Mouse (Mus musculus): Measurements from ENCODE around the gene Nat8f1. TPM values are rescaled to one million over a fixed set of nuclear protein-coding genes. Genes with fewer than 3 reads are reported as not detected.
"Not testable (repeated sequence)": the region's sequence is repeated elsewhere in the genome, so short reads cannot be mapped to it uniquely, and the experiment has no call there.

The Nat8f1 gene
- polyA plus RNA-seq, 1 experiment from 2014 or later = 128 TPM

- Histone ChIP-seq H3K36me3 (ENCODE audit: insufficient read depth, low read length) (no peaks in the 10 kb centered on the region), H3K27me3 (ENCODE audit: insufficient read depth, low read length) (no peaks in the 10 kb centered on the region), H3K4me1 (ENCODE audit: insufficient read depth, low read length) (peaks cover 2% of the 10 kb centered on the region; the same call in 1 of the 2 replicates), H3K27ac (ENCODE audit: low read length) (no peak overlapping the region), H3K9me3 (ENCODE audit: low read length) (no peaks in the 10 kb centered on the region), H3K4me3 (ENCODE audit: low read length) (no peak overlapping the region), H3K4me2 (replicated peaks; ENCODE audit: low read depth, low read length) (no peak overlapping the region), H3K9ac (replicated peaks; ENCODE audit: low read length) (no peak overlapping the region)
- 97% methylated on average over 1 of the region's 1 CpGs for WGBS
- ATAC-seq (ENCODE audit: low FRiP score, low TSS enrichment) = no peak
These were observed 5.8 kb downstream of the Nat8f1 start for GRCm38 (mm10) chr6:85909704-85910103.

GRCm38 (mm10) chr6:85908341-85908740 lies 7.1 kb downstream of the Nat8f1 start:
- 67% methylated on average over 3 of the region's 3 CpGs for WGBS
- Histone ChIP-seq H3K9me3 (ENCODE audit: low read length) (no peaks in the 10 kb centered on the region), H3K4me3 (ENCODE audit: low read length) (no peak overlapping the region), H3K27ac (ENCODE audit: low read length) (no peak overlapping the region), H3K27me3 (ENCODE audit: insufficient read depth, low read length) (no peaks in the 10 kb centered on the region), H3K4me2 (replicated peaks; ENCODE audit: low read depth, low read length) (no peak overlapping the region), H3K36me3 (ENCODE audit: insufficient read depth, low read length) (no peaks in the 10 kb centered on the region), H3K4me1 (ENCODE audit: insufficient read depth, low read length) (no peaks in the 10 kb centered on the region), H3K9ac (replicated peaks; ENCODE audit: low read length) (no peak overlapping the region)
- no peak for ATAC-seq (ENCODE audit: low FRiP score, low TSS enrichment)

DNA sequence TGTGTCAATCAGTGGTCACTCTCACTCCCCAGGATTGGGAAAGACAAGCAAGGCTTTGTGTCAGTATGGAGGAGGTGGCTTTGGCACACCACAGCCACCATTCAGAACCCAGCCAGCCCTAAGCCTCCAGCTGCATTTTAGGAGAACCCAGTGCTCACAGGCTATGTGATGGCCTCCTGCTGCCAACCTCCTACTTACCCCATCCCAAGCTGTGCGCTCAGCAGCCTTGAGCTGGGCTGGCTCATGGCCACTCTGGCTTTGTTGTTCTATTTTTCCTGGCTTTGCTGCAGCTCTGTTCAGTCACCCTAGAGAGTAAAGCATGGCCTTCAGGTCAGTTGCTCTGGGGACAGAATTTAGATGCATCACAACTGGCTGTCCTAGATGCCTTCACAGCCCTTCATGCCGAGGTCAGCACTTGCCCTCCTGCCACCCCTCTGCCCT lies 8.6 kb downstream of the Nat8f1 start:
- H3K27me3 ChIP-seq (ENCODE audit: insufficient read depth, low read length); H3K4me3 ChIP-seq (ENCODE audit: low read length); ATAC-seq (ENCODE audit: low FRiP score, low TSS enrichment); H3K36me3 ChIP-seq (ENCODE audit: insufficient read depth, low read length); H3K9ac ChIP-seq (replicated peaks; ENCODE audit: low read length); H3K27ac ChIP-seq (ENCODE audit: low read length); H3K4me2 ChIP-seq (replicated peaks; ENCODE audit: low read depth, low read length); H3K4me1 ChIP-seq (ENCODE audit: insufficient read depth, low read length); H3K9me3 ChIP-seq (ENCODE audit: low read length): not testable (repeated sequence)
- 72% methylated on average over 2 of the region's 2 CpGs for WGBS

DNA sequence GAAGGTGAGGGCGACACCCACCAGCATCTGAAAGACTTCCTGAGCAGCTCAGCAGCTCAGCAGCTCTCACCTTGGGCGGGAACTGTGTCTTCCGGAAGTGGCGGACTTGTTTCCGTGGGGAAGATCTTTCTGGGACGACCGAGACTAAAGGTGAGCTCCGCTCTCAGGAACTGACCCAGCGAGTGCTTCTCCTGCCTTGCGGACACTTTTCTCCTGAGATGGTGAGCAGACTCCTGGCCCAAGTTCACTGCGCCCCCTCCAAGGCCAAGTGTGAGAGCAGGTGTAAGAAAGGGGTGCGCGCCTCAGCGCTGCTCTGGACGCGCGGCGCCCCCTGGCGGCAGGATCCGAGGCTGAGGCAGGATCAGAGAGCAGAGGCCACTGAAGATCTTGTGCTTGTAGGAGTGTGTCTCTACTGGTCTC lies 10.8 kb downstream of the Nat8f1 start, which contains the start of gene Nat8f4:
TSS of gene Nat8f4 (minus strand) at position 243 of the 420 bp plus-strand sequence.
- H3K4me3 ChIP-seq (ENCODE audit: low read length) = peak within 1 kb of the TSS; percentile 31
- not testable (repeated sequence) for H3K36me3 ChIP-seq (ENCODE audit: insufficient read depth, low read length); H3K9me3 ChIP-seq (ENCODE audit: low read length); H3K9ac ChIP-seq (replicated peaks; ENCODE audit: low read length); H3K4me1 ChIP-seq (ENCODE audit: insufficient read depth, low read length); H3K27ac ChIP-seq (ENCODE audit: low read length); H3K27me3 ChIP-seq (ENCODE audit: insufficient read depth, low read length)
- ATAC-seq (ENCODE audit: low FRiP score, low TSS enrichment) = peak; percentile 84
- peak within 1 kb of the TSS; percentile 41 for H3K4me2 ChIP-seq (replicated peaks; ENCODE audit: low read depth, low read length)
- WGBS = 9% methylated on average over 20 of the region's 20 CpGs

DNA sequence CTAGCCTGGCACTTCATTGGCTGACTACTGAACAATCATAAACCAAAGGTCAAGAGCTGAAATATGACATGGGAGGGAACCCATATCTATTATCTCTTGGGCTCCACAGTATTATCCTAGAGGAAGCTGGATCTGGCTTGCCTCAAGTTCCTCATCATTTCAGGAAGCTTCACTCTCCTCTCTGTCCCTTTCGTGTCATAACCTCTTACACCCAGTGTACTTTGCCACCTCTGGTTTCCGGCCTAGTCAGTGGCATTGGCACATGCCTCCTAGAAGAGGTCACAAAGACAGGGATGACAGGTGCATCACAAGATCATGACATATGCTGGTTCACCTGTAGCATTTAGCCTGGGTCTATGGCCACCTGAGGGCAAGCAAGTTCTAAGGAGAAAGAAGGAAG lies 13.2 kb downstream of the Nat8f1 start:
- H3K4me2 ChIP-seq (replicated peaks; ENCODE audit: low read depth, low read length) = no peak overlapping the region
- H3K9me3 ChIP-seq (ENCODE audit: low read length) = no peaks in the 10 kb centered on the region
- WGBS = 84% methylated on average over 2 of the region's 2 CpGs
- H3K4me1 ChIP-seq (ENCODE audit: insufficient read depth, low read length) = no peaks in the 10 kb centered on the region
- H3K27me3 ChIP-seq (ENCODE audit: insufficient read depth, low read length) = no peaks in the 10 kb centered on the region
- H3K27ac ChIP-seq (ENCODE audit: low read length) = no peak overlapping the region
- no peak overlapping the region for H3K4me3 ChIP-seq (ENCODE audit: low read length)
- no peaks in the 10 kb centered on the region for H3K36me3 ChIP-seq (ENCODE audit: insufficient read depth, low read length)
- no peak overlapping the region for H3K9ac ChIP-seq (replicated peaks; ENCODE audit: low read length)
- ATAC-seq (ENCODE audit: low FRiP score, low TSS enrichment) = no peak

DNA sequence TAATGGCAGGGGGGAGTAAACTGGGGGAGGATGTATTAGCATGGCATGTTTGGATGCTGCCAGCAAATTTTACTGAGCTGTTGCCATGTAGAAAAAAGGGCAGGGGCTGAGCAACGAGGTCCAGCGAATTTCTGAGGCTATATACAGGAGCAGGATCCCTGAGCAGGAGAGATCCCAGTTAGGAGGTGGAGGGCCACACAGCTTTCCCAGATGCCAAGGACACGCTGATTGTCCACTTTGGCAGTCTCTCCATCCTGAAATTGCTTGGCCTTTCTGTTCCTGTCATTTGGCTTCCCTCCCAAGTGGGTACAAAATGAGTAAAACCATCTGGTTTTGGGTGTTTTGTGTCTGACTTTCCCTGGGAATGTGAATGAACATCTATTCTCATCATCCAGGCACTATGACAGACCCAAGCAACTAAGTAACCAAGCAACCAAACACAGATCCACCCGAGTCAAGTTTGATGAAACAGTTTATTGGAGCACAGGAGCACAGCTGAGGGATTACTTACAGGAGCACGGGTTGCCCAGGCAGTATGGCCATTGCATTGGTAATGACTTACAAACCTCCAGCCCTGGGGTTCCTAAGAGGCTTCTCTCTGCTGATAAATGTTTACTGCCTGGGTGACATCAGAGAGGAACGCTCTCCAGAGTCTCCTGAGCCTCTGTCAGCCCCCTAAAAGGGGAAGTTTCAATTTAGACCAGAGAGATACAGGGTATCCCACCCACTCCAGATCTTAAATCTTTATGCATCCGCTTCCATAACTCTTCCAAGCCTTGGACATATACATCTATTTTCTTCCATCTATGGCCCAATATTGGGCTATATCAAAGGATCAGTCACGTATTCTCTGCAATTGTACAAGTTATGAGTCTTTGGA lies 16.7 kb downstream of the Nat8f1 start:
- not testable (repeated sequence) for H3K9me3 ChIP-seq (ENCODE audit: low read length); H3K36me3 ChIP-seq (ENCODE audit: insufficient read depth, low read length); H3K4me3 ChIP-seq (ENCODE audit: low read length); H3K27ac ChIP-seq (ENCODE audit: low read length); H3K4me1 ChIP-seq (ENCODE audit: insufficient read depth, low read length); H3K27me3 ChIP-seq (ENCODE audit: insufficient read depth, low read length); ATAC-seq (ENCODE audit: low FRiP score, low TSS enrichment); H3K4me2 ChIP-seq (replicated peaks; ENCODE audit: low read depth, low read length); H3K9ac ChIP-seq (replicated peaks; ENCODE audit: low read length)
- WGBS = 83% methylated on average over 6 of the region's 8 CpGs

- not testable (repeated sequence) for H3K9me3 ChIP-seq (ENCODE audit: low read length); H3K4me3 ChIP-seq (ENCODE audit: low read length); H3K36me3 ChIP-seq (ENCODE audit: insufficient read depth, low read length); H3K9ac ChIP-seq (replicated peaks; ENCODE audit: low read length); H3K4me2 ChIP-seq (replicated peaks; ENCODE audit: low read depth, low read length); H3K27ac ChIP-seq (ENCODE audit: low read length); H3K27me3 ChIP-seq (ENCODE audit: insufficient read depth, low read length); H3K4me1 ChIP-seq (ENCODE audit: insufficient read depth, low read length); ATAC-seq (ENCODE audit: low FRiP score, low TSS enrichment)
- 73% methylated on average over 25 of the region's 25 CpGs for WGBS
These were observed 20.3 kb downstream of the Nat8f1 start for GRCm38 (mm10) chr6:85895061-85895648.

DNA sequence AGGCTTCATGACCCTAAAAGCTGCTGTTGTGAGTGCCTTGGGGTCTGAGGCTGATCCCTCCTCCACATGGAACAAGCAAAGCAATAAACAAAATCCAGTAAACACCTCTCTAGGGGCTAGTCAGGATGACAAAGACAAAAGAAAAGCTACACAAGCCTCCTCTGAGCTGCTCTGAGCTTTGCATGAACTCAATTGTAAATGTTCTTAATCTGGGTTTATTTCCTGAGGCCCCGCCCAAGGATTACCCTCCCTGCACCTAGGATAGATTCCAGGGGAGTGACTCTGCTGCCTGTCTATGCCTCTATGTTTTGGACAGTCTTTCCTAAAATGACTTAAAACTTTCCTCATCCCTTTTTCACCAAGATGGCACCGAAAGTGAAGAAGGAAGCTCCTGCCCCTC lies 26.5 kb downstream of the Nat8f1 start:
- WGBS = 89% methylated on average over 2 of the region's 2 CpGs
- no peaks in the 10 kb centered on the region for H3K4me1 ChIP-seq (ENCODE audit: insufficient read depth, low read length)
- no peak for ATAC-seq (ENCODE audit: low FRiP score, low TSS enrichment)
- H3K36me3 ChIP-seq (ENCODE audit: insufficient read depth, low read length) = no peaks in the 10 kb centered on the region
- no peaks in the 10 kb centered on the region for H3K27me3 ChIP-seq (ENCODE audit: insufficient read depth, low read length)
- H3K4me3 ChIP-seq (ENCODE audit: low read length) = no peak overlapping the region
- peaks cover 13% of the 10 kb centered on the region for H3K9me3 ChIP-seq (ENCODE audit: low read length)
- H3K4me2 ChIP-seq (replicated peaks; ENCODE audit: low read depth, low read length) = no peak overlapping the region
- H3K9ac ChIP-seq (replicated peaks; ENCODE audit: low read length) = no peak overlapping the region
- no peak overlapping the region for H3K27ac ChIP-seq (ENCODE audit: low read length)

DNA sequence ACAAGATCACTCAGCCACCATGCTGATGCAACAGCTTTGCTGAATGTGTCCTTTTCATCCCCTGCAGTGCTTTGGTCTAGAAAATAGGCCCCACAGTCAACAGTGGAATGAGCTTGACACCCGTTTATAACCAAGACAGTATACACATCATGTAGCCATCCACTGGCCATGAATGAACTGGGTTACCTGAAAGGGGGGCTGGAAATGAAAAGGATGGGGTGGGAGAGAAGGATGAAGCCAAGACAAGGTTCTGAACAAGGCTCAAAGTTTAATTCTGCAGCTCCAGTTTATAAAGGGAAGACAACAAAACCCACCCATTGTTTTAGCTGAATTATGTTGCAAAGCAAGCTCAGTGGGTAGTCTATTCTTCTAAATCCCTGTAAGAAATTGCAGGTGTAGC lies 31.2 kb downstream of the Nat8f1 start:
- no peak overlapping the region for H3K9ac ChIP-seq (replicated peaks; ENCODE audit: low read length)
- H3K4me3 ChIP-seq (ENCODE audit: low read length) = no peak overlapping the region
- H3K27ac ChIP-seq (ENCODE audit: low read length) = no peak overlapping the region
- ATAC-seq (ENCODE audit: low FRiP score, low TSS enrichment) = no peak
- H3K9me3 ChIP-seq (ENCODE audit: low read length) = peaks cover 22% of the 10 kb centered on the region
- no peak overlapping the region for H3K4me2 ChIP-seq (replicated peaks; ENCODE audit: low read depth, low read length)
- H3K4me1 ChIP-seq (ENCODE audit: insufficient read depth, low read length) = no peaks in the 10 kb centered on the region
- H3K36me3 ChIP-seq (ENCODE audit: insufficient read depth, low read length) = no peaks in the 10 kb centered on the region
- H3K27me3 ChIP-seq (ENCODE audit: insufficient read depth, low read length) = no peaks in the 10 kb centered on the region
- 88% methylated on average over 1 of the region's 1 CpGs for WGBS

GRCm38 (mm10) chr6:85883246-85883645 lies 32.2 kb downstream of the Nat8f1 start:
- H3K9me3 ChIP-seq (ENCODE audit: low read length) = peaks cover 22% of the 10 kb centered on the region
- H3K4me1 ChIP-seq (ENCODE audit: insufficient read depth, low read length); H3K36me3 ChIP-seq (ENCODE audit: insufficient read depth, low read length); H3K4me2 ChIP-seq (replicated peaks; ENCODE audit: low read depth, low read length); H3K9ac ChIP-seq (replicated peaks; ENCODE audit: low read length); H3K4me3 ChIP-seq (ENCODE audit: low read length); H3K27ac ChIP-seq (ENCODE audit: low read length); ATAC-seq (ENCODE audit: low FRiP score, low TSS enrichment); H3K27me3 ChIP-seq (ENCODE audit: insufficient read depth, low read length): not testable (repeated sequence)
- 94% methylated on average over 9 of the region's 9 CpGs for WGBS

Measured in kidney, embryonic 16.5 days (tissue).